Mouse (Mus musculus) midbrain, embryonic 16.5 days (tissue): ENCODE data around the gene Pmepa1. TPM values are rescaled to one million over a fixed set of nuclear protein-coding genes. Genes with fewer than 3 reads are reported as not detected.

ENCODE experiments used
- polyA plus RNA-seq: library from polyadenylated mRNA; unstranded; fragments of >200 nt; fragmentation: Nextera tagmentation; extraction: Ambion mirVana; gene quantifications from 2 replicates; pipeline ENCODE4 v1.2.1, GENCODE M21; 2015

Pmepa1 gene
- polyA plus RNA-seq, 1 experiment from 2014 or later: 3.4 TPM

Other genes starting within 250 kb of the Pmepa1 start
- 0.06 and 0.11 TPM in 2 replicates for gene Ctcfl, start 157.0 kb downstream of the Pmepa1 start, polyA plus RNA-seq
- not detected in 2 replicates for gene Pck1, start 123.5 kb downstream of the Pmepa1 start, polyA plus RNA-seq
- 0.30 TPM in 1 of 2 replicates, not detected in the other for gene Zbp1, start 57.6 kb downstream of the Pmepa1 start, polyA plus RNA-seq
- gene 1700021F07Rik, start 246.1 kb upstream of the Pmepa1 start, polyA plus RNA-seq: not detected in 2 replicates